Mouse (Mus musculus): ENCODE data around the gene Kdm4b. TPM values are rescaled to one million over a fixed set of nuclear protein-coding genes. Genes with fewer than 3 reads are reported as not detected.

Kdm4b gene
- polyA plus RNA-seq, 1 experiment from 2014 or later = 19.6 TPM

GRCm38 (mm10) chr17:56400221-56400620, 74.4 kb downstream of the Kdm4b start:
- Histone ChIP-seq H3K27ac (ENCODE audit: low read depth, low read length) (no peak overlapping the region), H3K4me3 (ENCODE audit: low read depth, low read length) (no peak overlapping the region), H3K4me2 (no peak overlapping the region), H3K36me3 (ENCODE audit: control insufficient read depth, insufficient read depth, low read length) (peaks cover 45% of the 10 kb centered on the region), H3K27me3 (ENCODE audit: control insufficient read depth, insufficient read depth, low read length) (no peaks in the 10 kb centered on the region), H3K4me1 (ENCODE audit: control insufficient read depth, insufficient read depth, low read length) (no peaks in the 10 kb centered on the region), H3K9me3 (replicated peaks; ENCODE audit: control insufficient read depth, low read length) (no peaks in the 10 kb centered on the region), H3K9ac (ENCODE audit: low read depth, low read length) (no peak overlapping the region)
- whole genome bisulfite sequencing (ENCODE audit: insufficient replicate concordance) = 84% methylated on average over 3 of the region's 3 CpGs
- no peak for ATAC-seq (replicated peaks; ENCODE audit: insufficient number of reproducible peaks, low FRiP score, low TSS enrichment)

GRCm38 (mm10) chr17:56401051-56401521, 75.2 kb downstream of the Kdm4b start:
- H3K36me3 ChIP-seq (ENCODE audit: control insufficient read depth, insufficient read depth, low read length) = peaks cover 44% of the 10 kb centered on the region
- H3K4me1 ChIP-seq (ENCODE audit: control insufficient read depth, insufficient read depth, low read length) = no peaks in the 10 kb centered on the region
- no peak overlapping the region for H3K4me2 ChIP-seq
- H3K9ac ChIP-seq (ENCODE audit: low read depth, low read length) = no peak overlapping the region
- no peak for ATAC-seq (replicated peaks; ENCODE audit: insufficient number of reproducible peaks, low FRiP score, low TSS enrichment)
- 94% methylated on average over 4 of the region's 4 CpGs for WGBS (ENCODE audit: insufficient replicate concordance)
- H3K4me3 ChIP-seq (ENCODE audit: low read depth, low read length) = no peak overlapping the region
- no peaks in the 10 kb centered on the region for H3K9me3 ChIP-seq (replicated peaks; ENCODE audit: control insufficient read depth, low read length)
- H3K27me3 ChIP-seq (ENCODE audit: control insufficient read depth, insufficient read depth, low read length) = no peaks in the 10 kb centered on the region
- H3K27ac ChIP-seq (ENCODE audit: low read depth, low read length) = no peak overlapping the region

GRCm38 (mm10) chr17:56405341-56405740, 79.5 kb downstream of the Kdm4b start:
- Histone ChIP-seq H3K4me3 (ENCODE audit: low read depth, low read length) (no peak overlapping the region), H3K9ac (ENCODE audit: low read depth, low read length) (no peak overlapping the region), H3K9me3 (replicated peaks; ENCODE audit: control insufficient read depth, low read length) (no peaks in the 10 kb centered on the region), H3K4me2 (no peak overlapping the region), H3K36me3 (ENCODE audit: control insufficient read depth, insufficient read depth, low read length) (peaks cover 19% of the 10 kb centered on the region), H3K27me3 (ENCODE audit: control insufficient read depth, insufficient read depth, low read length) (no peaks in the 10 kb centered on the region), H3K27ac (ENCODE audit: low read depth, low read length) (no peak overlapping the region), H3K4me1 (ENCODE audit: control insufficient read depth, insufficient read depth, low read length) (peaks cover 27% of the 10 kb centered on the region)
- ATAC-seq (replicated peaks; ENCODE audit: insufficient number of reproducible peaks, low FRiP score, low TSS enrichment) = no peak
- WGBS (ENCODE audit: insufficient replicate concordance) = 89% methylated on average over 3 of the region's 3 CpGs

GRCm38 (mm10) chr17:56405856-56406840, 80.3 kb downstream of the Kdm4b start:
- H3K4me1 ChIP-seq (ENCODE audit: control insufficient read depth, insufficient read depth, low read length) = peaks cover 27% of the 10 kb centered on the region
- H3K27ac ChIP-seq (ENCODE audit: low read depth, low read length) = no peak overlapping the region
- WGBS (ENCODE audit: insufficient replicate concordance) = 80% methylated on average over 14 of the region's 14 CpGs
- ATAC-seq (replicated peaks; ENCODE audit: insufficient number of reproducible peaks, low FRiP score, low TSS enrichment) = no peak
- H3K9ac ChIP-seq (ENCODE audit: low read depth, low read length) = 0 out of 2 replicates have a peak overlapping the region, but pooled peaks have one; percentile 10
- H3K9me3 ChIP-seq (replicated peaks; ENCODE audit: control insufficient read depth, low read length) = no peaks in the 10 kb centered on the region
- no peaks in the 10 kb centered on the region for H3K27me3 ChIP-seq (ENCODE audit: control insufficient read depth, insufficient read depth, low read length)
- peaks cover 17% of the 10 kb centered on the region for H3K36me3 ChIP-seq (ENCODE audit: control insufficient read depth, insufficient read depth, low read length)
- no peak overlapping the region for H3K4me2 ChIP-seq
- no peak overlapping the region for H3K4me3 ChIP-seq (ENCODE audit: low read depth, low read length)

GRCm38 (mm10) chr17:56406878-56407277, 81.0 kb downstream of the Kdm4b start:
- Histone ChIP-seq H3K4me3 (ENCODE audit: low read depth, low read length) (no peak overlapping the region), H3K9ac (ENCODE audit: low read depth, low read length) (no peak overlapping the region), H3K9me3 (replicated peaks; ENCODE audit: control insufficient read depth, low read length) (no peaks in the 10 kb centered on the region; the same call in 1 of the 2 replicates), H3K4me1 (ENCODE audit: control insufficient read depth, insufficient read depth, low read length) (peaks cover 27% of the 10 kb centered on the region), H3K4me2 (peak overlapping the region; percentile 19; the same call in 1 of the 2 replicates), H3K36me3 (ENCODE audit: control insufficient read depth, insufficient read depth, low read length) (peaks cover 22% of the 10 kb centered on the region), H3K27ac (ENCODE audit: low read depth, low read length) (no peak overlapping the region; the same call in 1 of the 2 replicates), H3K27me3 (ENCODE audit: control insufficient read depth, insufficient read depth, low read length) (no peaks in the 10 kb centered on the region)
- no peak for ATAC-seq (replicated peaks; ENCODE audit: insufficient number of reproducible peaks, low FRiP score, low TSS enrichment)
- WGBS (ENCODE audit: insufficient replicate concordance) = 46% methylated on average over 4 of the region's 4 CpGs

GRCm38 (mm10) chr17:56407379-56407778, 81.5 kb downstream of the Kdm4b start:
- H3K9me3 ChIP-seq (replicated peaks; ENCODE audit: control insufficient read depth, low read length) = no peaks in the 10 kb centered on the region; the same call in 1 of the 2 replicates
- peak overlapping the region; percentile 19 for H3K4me2 ChIP-seq
- H3K27me3 ChIP-seq (ENCODE audit: control insufficient read depth, insufficient read depth, low read length) = no peaks in the 10 kb centered on the region
- ATAC-seq (replicated peaks; ENCODE audit: insufficient number of reproducible peaks, low FRiP score, low TSS enrichment) = 0 out of 2 replicates have a peak, but pooled peaks have one; percentile 33
- H3K4me1 ChIP-seq (ENCODE audit: control insufficient read depth, insufficient read depth, low read length) = peaks cover 27% of the 10 kb centered on the region
- WGBS (ENCODE audit: insufficient replicate concordance) = 24% methylated on average over 8 of the region's 8 CpGs
- no peak overlapping the region for H3K9ac ChIP-seq (ENCODE audit: low read depth, low read length)
- peak overlapping the region; percentile 35; the same call in 1 of the 2 replicates for H3K27ac ChIP-seq (ENCODE audit: low read depth, low read length)
- H3K36me3 ChIP-seq (ENCODE audit: control insufficient read depth, insufficient read depth, low read length) = peaks cover 22% of the 10 kb centered on the region
- H3K4me3 ChIP-seq (ENCODE audit: low read depth, low read length) = no peak overlapping the region

GRCm38 (mm10) chr17:56408965-56409625, 83.2 kb downstream of the Kdm4b start:
- H3K4me1 ChIP-seq (ENCODE audit: control insufficient read depth, insufficient read depth, low read length) = peaks cover 27% of the 10 kb centered on the region
- H3K9me3 ChIP-seq (replicated peaks; ENCODE audit: control insufficient read depth, low read length) = no peaks in the 10 kb centered on the region; the same call in 1 of the 2 replicates
- no peaks in the 10 kb centered on the region for H3K27me3 ChIP-seq (ENCODE audit: control insufficient read depth, insufficient read depth, low read length)
- peaks cover 29% of the 10 kb centered on the region for H3K36me3 ChIP-seq (ENCODE audit: control insufficient read depth, insufficient read depth, low read length)
- no peak overlapping the region for H3K4me2 ChIP-seq
- no peak overlapping the region for H3K9ac ChIP-seq (ENCODE audit: low read depth, low read length)
- no peak overlapping the region for H3K27ac ChIP-seq (ENCODE audit: low read depth, low read length)
- WGBS (ENCODE audit: insufficient replicate concordance) = 33% methylated on average over 13 of the region's 13 CpGs
- ATAC-seq (replicated peaks; ENCODE audit: insufficient number of reproducible peaks, low FRiP score, low TSS enrichment) = no peak
- no peak overlapping the region for H3K4me3 ChIP-seq (ENCODE audit: low read depth, low read length)

- H3K4me2 ChIP-seq = no peak overlapping the region
- no peak overlapping the region for H3K27ac ChIP-seq (ENCODE audit: low read depth, low read length)
- H3K36me3 ChIP-seq (ENCODE audit: control insufficient read depth, insufficient read depth, low read length) = peaks cover 30% of the 10 kb centered on the region
- H3K4me3 ChIP-seq (ENCODE audit: low read depth, low read length) = no peak overlapping the region
- no peaks in the 10 kb centered on the region for H3K27me3 ChIP-seq (ENCODE audit: control insufficient read depth, insufficient read depth, low read length)
- WGBS (ENCODE audit: insufficient replicate concordance) = 32% methylated on average over 8 of the region's 8 CpGs
- no peak overlapping the region for H3K9ac ChIP-seq (ENCODE audit: low read depth, low read length)
- H3K9me3 ChIP-seq (replicated peaks; ENCODE audit: control insufficient read depth, low read length) = no peaks in the 10 kb centered on the region; the same call in 1 of the 2 replicates
- ATAC-seq (replicated peaks; ENCODE audit: insufficient number of reproducible peaks, low FRiP score, low TSS enrichment) = no peak
- H3K4me1 ChIP-seq (ENCODE audit: control insufficient read depth, insufficient read depth, low read length) = peaks cover 27% of the 10 kb centered on the region
Measured at GRCm38 (mm10) chr17:56409759-56410158, 83.9 kb downstream of the Kdm4b start.
